Mouse (Mus musculus) midbrain, embryonic 14.5 days (tissue): ENCODE measurements at regions not wholly inside any gene's neighbourhood (a gene's known extent, or its start where the extent isn't known, plus 50 kb on each side); places are given as distances from the start of the nearest gene placed in this dataset.

Source experiments
- ATAC-seq: fragments of 200-750 bp; cut with Nextera tagmentation; 2 replicates; pipeline ENCODE4 v1.8.0; 2017; ENCODE audit warnings: moderate number of reproducible peaks, moderate library complexity; ENCODE audit not compliant: low FRiP score, low TSS enrichment
- DNase-seq: peaks from one replicate; pipeline ENCODE4 v3.0.0-alpha.2; 2015
- H3K27ac ChIP-seq: fragments of 300-500 bp; sonication (generic); replicated peaks from 2 replicates; pipeline ENCODE4 v1.5.1; 2014; ENCODE audit warnings: mild to moderate bottlenecking, low read depth, low read length, moderate library complexity
- H3K27me3 ChIP-seq: fragments of 300-500 bp; sonication (generic); 2 replicates; pipeline ENCODE4 v1.6.1; 2014; ENCODE audit warnings: low read length, control low read depth, mixed read lengths; ENCODE audit not compliant: control insufficient read depth, insufficient read depth
- H3K36me3 ChIP-seq: fragments of 300-500 bp; sonication (generic); 2 replicates; pipeline ENCODE4 v1.6.1; 2014; ENCODE audit warnings: low read length, control low read depth; ENCODE audit not compliant: control insufficient read depth, insufficient read depth
- H3K4me1 ChIP-seq: fragments of 300-500 bp; sonication (generic); 2 replicates; pipeline ENCODE4 v1.6.1; 2014; ENCODE audit warnings: mild to moderate bottlenecking, antibody characterized with exemption, low read length, control low read depth; ENCODE audit not compliant: control insufficient read depth, insufficient read depth
- H3K4me2 ChIP-seq: fragments of 300-500 bp; sonication (generic); 2 replicates; pipeline ENCODE4 v1.6.1; 2014; ENCODE audit warnings: mild to moderate bottlenecking, low read length, moderate library complexity
- H3K4me3 ChIP-seq: fragments of 300-500 bp; sonication (generic); replicated peaks from 2 replicates; pipeline ENCODE4 v1.5.1; 2014; ENCODE audit warnings: low read depth, low read length
- H3K9ac ChIP-seq: fragments of 300-500 bp; sonication (generic); replicated peaks from 2 replicates; pipeline ENCODE4 v1.6.1; 2014; ENCODE audit warnings: mild to moderate bottlenecking, low read length, moderate library complexity
- H3K9me3 ChIP-seq: fragments of 300-500 bp; sonication (generic); 2 replicates; pipeline ENCODE4 v1.6.1; 2016; ENCODE audit warnings: low read length, control low read depth, mixed read lengths; ENCODE audit not compliant: control insufficient read depth
- WGBS: fragments of 180-500 bp; shearing (Covaris S2); extraction: QIAGEN DNeasy Blood & Tissue Kit; methylation state at CpG from one replicate; pipeline ENCODE4 v1.1.7; 2014; 5-methylcytosine and 5-hydroxymethylcytosine counted together

GRCm38 (mm10) chr9:27478346-27478745 is 81.7 kb downstream of the Spata19 start:
- no peaks in the 10 kb centered on the region for H3K27me3 ChIP-seq
- H3K4me1 ChIP-seq: 0 out of 2 replicates have a peak, but pooled peaks cover 3% of the 10 kb centered on the region
- H3K9ac ChIP-seq: no peak overlapping the region
- no peaks in the 10 kb centered on the region for H3K9me3 ChIP-seq
- DNase-seq: no peak
- no peak overlapping the region for H3K4me3 ChIP-seq
- H3K36me3 ChIP-seq: no peaks in the 10 kb centered on the region
- H3K27ac ChIP-seq: no peak overlapping the region
- WGBS: 96% methylated on average over 3 of the region's 3 CpGs
- no peak overlapping the region for H3K4me2 ChIP-seq
- no peak for ATAC-seq

- no peak overlapping the region for H3K4me3 ChIP-seq
- no peak for ATAC-seq
- H3K9me3 ChIP-seq: no peaks in the 10 kb centered on the region
- H3K4me1 ChIP-seq: no peaks in the 10 kb centered on the region
- no peak overlapping the region for H3K4me2 ChIP-seq
- DNase-seq: peak; percentile 24
- no peaks in the 10 kb centered on the region for H3K36me3 ChIP-seq
- no peak overlapping the region for H3K27ac ChIP-seq
- 64% methylated on average over 6 of the region's 6 CpGs for WGBS
- H3K9ac ChIP-seq: no peak overlapping the region
- H3K27me3 ChIP-seq: no peaks in the 10 kb centered on the region
Measured at GRCm38 (mm10) chr9:27501816-27502215, 105.2 kb downstream of the Spata19 start.

GRCm38 (mm10) chr9:27509157-27509556 is 112.6 kb downstream of the Spata19 start:
- no peak overlapping the region for H3K4me3 ChIP-seq
- WGBS: 88% methylated on average over 5 of the region's 5 CpGs
- no peaks in the 10 kb centered on the region for H3K27me3 ChIP-seq
- no peaks in the 10 kb centered on the region for H3K4me1 ChIP-seq
- ATAC-seq: no peak
- no peaks in the 10 kb centered on the region for H3K36me3 ChIP-seq
- no peak for DNase-seq
- no peak overlapping the region for H3K9ac ChIP-seq
- no peak overlapping the region for H3K4me2 ChIP-seq
- H3K9me3 ChIP-seq: no peaks in the 10 kb centered on the region
- no peak overlapping the region for H3K27ac ChIP-seq

- H3K9ac ChIP-seq: no peak overlapping the region
- ATAC-seq (no peak), DNase-seq (no peak)
- no peak overlapping the region for H3K4me3 ChIP-seq
- WGBS: 95% methylated on average over 9 of the region's 9 CpGs
- no peaks in the 10 kb centered on the region for H3K36me3 ChIP-seq
- no peaks in the 10 kb centered on the region for H3K27me3 ChIP-seq
- no peaks in the 10 kb centered on the region for H3K4me1 ChIP-seq
- no peak overlapping the region for H3K4me2 ChIP-seq
- no peaks in the 10 kb centered on the region for H3K9me3 ChIP-seq
- H3K27ac ChIP-seq: no peak overlapping the region
Measured at GRCm38 (mm10) chr9:27509711-27510110, 113.1 kb downstream of the Spata19 start.

GRCm38 (mm10) chr9:27511161-27511560 is 114.6 kb downstream of the Spata19 start:
- H3K9me3 ChIP-seq: no peaks in the 10 kb centered on the region
- no peaks in the 10 kb centered on the region for H3K27me3 ChIP-seq
- no peaks in the 10 kb centered on the region for H3K4me1 ChIP-seq
- no peak overlapping the region for H3K4me2 ChIP-seq
- no peak for DNase-seq
- H3K4me3 ChIP-seq: no peak overlapping the region
- WGBS: 81% methylated on average over 2 of the region's 2 CpGs
- H3K36me3 ChIP-seq: no peaks in the 10 kb centered on the region
- no peak for ATAC-seq
- no peak overlapping the region for H3K9ac ChIP-seq
- no peak overlapping the region for H3K27ac ChIP-seq

GRCm38 (mm10) chr9:27515427-27516110 is 119.0 kb downstream of the Spata19 start:
- Histone ChIP-seq H3K9ac (no peak overlapping the region), H3K9me3 (no peaks in the 10 kb centered on the region), H3K4me1 (no peaks in the 10 kb centered on the region), H3K4me3 (no peak overlapping the region), H3K27ac (no peak overlapping the region), H3K27me3 (no peaks in the 10 kb centered on the region), H3K36me3 (no peaks in the 10 kb centered on the region), H3K4me2 (no peak overlapping the region)
- WGBS: 94% methylated on average over 4 of the region's 4 CpGs
- ATAC-seq (no peak), DNase-seq (no peak)

- H3K4me1 ChIP-seq: no peaks in the 10 kb centered on the region
- ATAC-seq (no peak), DNase-seq (peak; percentile 13)
- 52% methylated on average over 4 of the region's 4 CpGs for WGBS
- no peaks in the 10 kb centered on the region for H3K9me3 ChIP-seq
- H3K4me3 ChIP-seq: no peak overlapping the region
- H3K4me2 ChIP-seq: no peak overlapping the region
- H3K36me3 ChIP-seq: no peaks in the 10 kb centered on the region
- H3K27me3 ChIP-seq: no peaks in the 10 kb centered on the region
- H3K9ac ChIP-seq: no peak overlapping the region
- H3K27ac ChIP-seq: no peak overlapping the region
Measured at GRCm38 (mm10) chr9:27518031-27518430, 121.4 kb downstream of the Spata19 start.

- no peaks in the 10 kb centered on the region for H3K9me3 ChIP-seq
- 32% methylated on average over 5 of the region's 5 CpGs for WGBS
Measured at GRCm38 (mm10) chr9:27519711-27520110, 123.1 kb downstream of the Spata19 start.

GRCm38 (mm10) chr9:27521181-27521580 is 124.6 kb downstream of the Spata19 start:
- WGBS: 76% methylated on average over 3 of the region's 3 CpGs
- no peaks in the 10 kb centered on the region for H3K9me3 ChIP-seq
- ATAC-seq (no peak), DNase-seq (no peak)
- H3K27ac ChIP-seq: no peak overlapping the region
- H3K27me3 ChIP-seq: no peaks in the 10 kb centered on the region
- H3K4me3 ChIP-seq: no peak overlapping the region
- H3K4me1 ChIP-seq: no peaks in the 10 kb centered on the region
- no peaks in the 10 kb centered on the region for H3K36me3 ChIP-seq
- no peak overlapping the region for H3K4me2 ChIP-seq
- no peak overlapping the region for H3K9ac ChIP-seq

More at GRCm38 (mm10) chr9:27519711-27520110, 123.1 kb downstream of the Spata19 start:
- Histone ChIP-seq H3K4me2 (no peak overlapping the region), H3K36me3 (no peaks in the 10 kb centered on the region), H3K27me3 (no peaks in the 10 kb centered on the region), H3K9ac (no peak overlapping the region), H3K4me1 (no peaks in the 10 kb centered on the region), H3K27ac (no peak overlapping the region), H3K4me3 (no peak overlapping the region)
- no peak for ATAC-seq
- DNase-seq: peak; percentile 20
